Mouse (Mus musculus) cerebellum, adult (tissue): ENCODE measurements around the gene Inhbc.

Experiments
- ATAC-seq: cut with Nextera tagmentation; 2 replicates; pipeline ENCODE4 v1.9.2; 2017; ENCODE audit warnings: mild to moderate bottlenecking, moderate library complexity, mixed read lengths; ENCODE audit not compliant: insufficient number of reproducible peaks, low FRiP score, low TSS enrichment

The Inhbc gene

GRCm38 (mm10) chr10:127352766-127353165 lies 17.5 kb downstream of the Inhbc start:
- ATAC-seq: no peak

- no peak for ATAC-seq
Observed at GRCm38 (mm10) chr10:127352187-127352586, 18.0 kb downstream of the Inhbc start.

DNA sequence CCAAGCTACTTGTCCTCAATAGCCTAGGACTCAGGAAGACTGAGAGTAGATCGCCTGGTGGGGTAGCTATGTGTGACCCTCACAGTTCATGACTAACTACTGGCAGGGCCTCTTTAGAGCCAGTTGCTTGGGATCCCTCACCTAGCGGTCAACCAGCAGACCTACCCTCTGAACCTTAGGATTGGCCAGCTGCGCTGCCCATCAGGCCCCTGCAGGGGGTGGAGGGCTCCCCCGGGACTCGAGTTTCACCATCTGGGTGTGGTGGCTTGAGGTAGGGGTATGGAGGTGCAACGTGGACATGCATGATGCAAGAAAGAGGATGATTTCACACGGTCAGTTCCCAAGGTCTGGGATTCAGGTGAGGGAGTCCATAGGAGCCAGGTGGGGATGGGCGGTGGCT lies 18.5 kb downstream of the Inhbc start:
- no peak for ATAC-seq

DNA sequence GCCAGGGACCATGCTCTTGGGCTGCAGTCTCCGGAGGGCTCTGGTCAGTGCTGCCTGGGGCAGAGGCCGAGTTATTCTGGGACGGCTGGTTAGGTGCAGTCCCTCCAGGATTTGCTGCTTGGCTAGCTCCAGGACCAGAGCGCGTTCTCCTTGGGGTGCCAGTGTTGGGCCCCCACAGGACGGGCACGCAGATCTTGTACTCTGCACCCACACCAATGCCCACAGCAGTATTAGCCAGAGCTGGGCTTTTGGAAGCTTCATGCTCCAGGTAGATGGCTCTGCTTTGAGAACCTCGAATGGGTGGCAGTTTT lies 19.0 kb downstream of the Inhbc start:
- no peak for ATAC-seq

GRCm38 (mm10) chr10:127350594-127351284 lies 19.5 kb downstream of the Inhbc start:
- peak; percentile 81 for ATAC-seq

DNA sequence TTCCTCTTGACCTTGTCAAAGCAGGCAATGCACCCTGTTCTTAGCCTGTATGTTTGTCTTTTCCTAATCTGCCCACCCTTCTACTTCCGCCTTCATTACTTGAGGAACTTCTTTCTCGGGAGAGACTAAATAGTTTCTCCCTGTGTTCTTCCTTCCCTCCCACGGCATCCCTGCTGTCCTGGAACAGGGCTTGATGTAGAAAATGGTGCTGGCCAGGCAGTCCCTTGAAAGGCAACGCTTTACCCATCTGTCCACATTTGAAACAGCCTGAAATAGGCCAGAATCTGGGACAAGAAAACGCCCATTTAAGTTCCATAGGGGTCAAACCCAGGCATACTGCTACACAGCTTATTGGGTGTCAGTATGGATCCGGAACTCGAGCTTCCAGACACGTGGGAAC lies 20.4 kb downstream of the Inhbc start:
- ATAC-seq: no peak

GRCm38 (mm10) chr10:127348957-127349356 lies 21.3 kb downstream of the Inhbc start:
- no peak for ATAC-seq

GRCm38 (mm10) chr10:127346173-127346572 lies 24.1 kb downstream of the Inhbc start:
- no peak for ATAC-seq

GRCm38 (mm10) chr10:127343029-127343428 lies 27.2 kb downstream of the Inhbc start:
- ATAC-seq: no peak

DNA sequence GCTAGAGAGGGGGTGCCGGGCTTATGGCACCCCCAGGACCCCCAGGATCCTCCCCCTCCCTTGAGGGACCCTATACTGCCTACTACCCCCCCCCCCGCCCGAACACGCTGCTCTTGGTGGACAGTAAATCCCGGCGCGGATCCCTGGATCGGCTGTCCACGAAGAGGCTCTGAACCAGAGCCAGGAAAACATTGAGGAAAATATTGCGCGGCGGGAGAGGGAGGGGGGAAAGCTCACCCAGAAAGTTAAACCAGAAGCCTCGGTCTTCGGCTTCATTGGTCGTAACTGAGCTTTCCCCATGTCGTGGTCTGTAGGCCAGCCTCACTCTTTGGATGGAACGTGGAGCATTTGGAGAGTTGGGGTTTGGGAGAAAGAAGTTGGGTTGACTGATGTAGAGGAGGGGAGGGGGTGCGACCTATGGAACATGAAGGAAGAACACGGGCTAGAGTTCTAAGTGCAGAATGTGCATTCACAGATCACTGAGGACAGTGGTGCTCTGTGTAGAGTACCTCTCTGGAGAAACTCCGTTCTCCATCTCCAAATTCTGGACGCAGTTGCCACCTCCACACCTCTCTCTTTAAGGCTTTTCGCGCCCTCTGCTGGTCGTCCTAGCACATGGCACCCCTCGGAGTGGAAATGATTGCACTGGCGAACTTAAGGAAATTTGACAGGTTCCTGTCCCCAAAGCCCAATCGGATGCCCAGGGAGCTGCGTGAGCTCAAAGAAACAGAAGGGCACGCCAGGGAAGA lies 28.2 kb downstream of the Inhbc start, which contains the start of gene Gli1:
Gene Gli1 (minus strand): TSS at position 84 of the 749 bp plus-strand sequence.
- peak; percentile 71 for ATAC-seq

- no peak for ATAC-seq
Observed at GRCm38 (mm10) chr10:127341360-127341690, 28.9 kb downstream of the Inhbc start.

DNA sequence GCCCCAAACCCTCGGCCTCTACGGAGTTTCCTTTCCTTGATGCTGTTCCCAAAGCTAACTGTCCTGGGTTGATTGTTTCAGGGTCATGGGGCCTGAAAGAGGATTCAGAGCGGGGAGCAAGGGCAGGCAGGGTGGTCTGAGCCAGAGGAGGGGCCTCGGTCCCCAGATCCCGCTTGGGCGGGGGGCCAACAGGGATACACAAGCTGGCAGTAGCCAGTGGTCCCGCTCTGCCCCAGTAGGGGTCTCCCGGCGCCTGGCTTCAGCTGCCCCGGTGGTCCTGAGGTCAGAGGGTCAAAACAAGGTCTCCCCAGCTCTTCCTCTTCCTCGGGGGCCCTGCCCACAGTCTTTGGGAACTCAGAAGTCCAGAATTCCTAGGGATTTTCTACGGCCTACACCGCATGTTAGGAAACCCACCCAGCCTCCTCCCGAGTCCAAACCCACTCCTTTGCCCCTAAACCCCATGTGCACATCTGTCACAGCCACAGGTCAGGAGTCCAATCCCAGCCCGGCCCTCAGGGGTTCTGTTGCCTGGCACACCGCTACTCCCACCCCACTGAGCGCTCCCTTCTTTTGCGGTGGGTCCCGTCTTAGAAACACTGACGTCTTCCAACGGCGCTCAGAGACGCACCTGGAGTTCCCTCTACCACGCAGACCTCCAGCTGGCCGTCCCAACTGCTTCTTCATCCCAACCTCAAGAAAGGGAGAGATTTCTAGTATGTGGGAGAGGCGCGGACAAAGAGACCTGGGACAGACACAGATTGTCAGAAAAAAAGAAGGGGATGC lies 29.5 kb downstream of the Inhbc start:
- no peak for ATAC-seq

DNA sequence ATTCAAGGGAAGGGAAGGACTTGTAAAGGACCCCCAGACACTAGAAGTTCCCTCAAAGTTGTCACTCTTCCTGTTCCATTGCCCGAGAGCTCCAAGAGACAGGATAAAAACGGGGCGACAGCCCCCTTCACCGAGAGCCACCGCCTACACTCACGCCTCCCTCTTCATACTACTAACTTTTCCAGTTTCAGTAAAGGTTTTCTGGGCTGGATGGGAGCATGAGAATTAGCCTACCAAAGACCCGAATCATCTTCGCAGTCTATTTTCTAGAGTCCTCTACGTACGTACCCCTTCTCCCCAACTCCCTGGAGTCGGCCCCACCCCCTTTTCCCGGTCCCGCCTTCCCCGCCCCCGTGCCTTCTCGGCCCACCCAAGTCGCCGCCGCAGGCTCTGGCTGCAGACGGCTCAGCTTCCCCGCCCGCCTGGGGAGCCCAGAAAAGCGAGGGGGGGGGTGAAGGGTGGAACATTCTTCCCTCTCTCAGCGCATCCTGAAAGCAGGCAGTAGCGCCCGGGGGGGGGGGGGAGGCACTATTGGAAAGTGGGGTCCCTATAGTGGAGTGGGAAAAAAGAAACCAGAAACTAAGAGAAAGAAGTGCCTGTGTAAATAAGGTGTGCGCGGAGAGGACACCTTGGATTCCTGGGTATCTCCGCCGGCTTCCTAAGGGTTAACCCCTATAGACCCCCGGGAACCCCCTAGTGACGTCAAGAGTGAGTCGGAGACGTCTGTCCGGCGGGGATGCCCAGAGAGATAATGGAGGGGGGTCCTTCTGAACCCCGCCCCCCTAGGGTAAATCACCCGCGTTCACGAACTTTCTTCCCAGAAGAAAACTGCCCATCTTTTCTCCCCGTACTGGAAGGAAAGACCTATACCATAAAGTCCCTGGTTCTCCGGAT lies 30.3 kb downstream of the Inhbc start:
- ATAC-seq: no peak

GRCm38 (mm10) chr10:127338930-127339682 lies 31.1 kb downstream of the Inhbc start:
- peak; percentile 80 for ATAC-seq

DNA sequence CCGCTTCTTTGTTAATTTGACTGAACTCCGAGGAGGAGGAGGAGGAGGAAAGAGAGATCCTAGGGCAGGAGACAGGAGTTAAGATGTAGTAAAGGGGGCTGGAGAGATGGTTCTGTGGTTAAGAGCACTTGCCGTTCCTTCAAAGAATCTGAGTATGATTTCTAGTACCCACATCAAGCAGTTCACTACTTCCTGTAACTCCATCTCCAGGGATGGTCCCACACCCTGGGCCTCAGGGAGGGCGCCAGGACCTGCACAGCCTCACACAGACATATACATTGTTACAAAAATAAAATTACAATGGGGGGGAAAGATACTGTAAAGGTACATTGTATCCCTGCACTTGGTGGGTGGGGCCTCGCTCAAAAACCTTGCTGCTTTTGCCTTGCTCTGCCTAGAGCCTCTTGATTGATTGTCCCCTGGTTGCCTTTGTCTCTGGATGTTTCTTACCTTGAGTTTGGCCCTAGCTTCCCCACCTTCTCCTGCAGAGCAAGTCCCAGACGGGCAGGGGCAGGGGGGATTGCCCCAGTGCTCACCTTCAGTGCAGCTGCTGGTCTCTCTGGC lies 32.6 kb downstream of the Inhbc start:
- no peak for ATAC-seq

- ATAC-seq: no peak
Observed at GRCm38 (mm10) chr10:127336952-127337351, 33.3 kb downstream of the Inhbc start.

DNA sequence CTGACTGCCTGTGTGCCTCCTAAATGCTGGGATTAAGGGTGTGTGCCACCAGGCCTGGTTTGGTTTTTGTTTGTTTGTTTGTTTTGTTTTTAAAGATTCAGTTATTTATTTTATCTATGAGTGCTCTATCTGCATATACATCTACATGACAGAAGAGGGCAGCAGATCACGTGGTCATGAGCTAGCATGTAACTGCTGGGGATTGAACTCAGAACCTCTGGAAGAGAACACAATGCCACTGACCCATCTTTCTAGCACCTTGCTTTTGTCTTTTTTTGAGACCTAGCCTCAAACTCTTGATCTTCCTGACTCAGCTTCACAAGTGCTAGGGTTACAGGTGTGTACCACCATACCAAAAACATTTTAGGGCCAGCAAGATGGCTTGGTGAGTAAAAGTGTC lies 35.0 kb downstream of the Inhbc start:
- no peak for ATAC-seq

DNA sequence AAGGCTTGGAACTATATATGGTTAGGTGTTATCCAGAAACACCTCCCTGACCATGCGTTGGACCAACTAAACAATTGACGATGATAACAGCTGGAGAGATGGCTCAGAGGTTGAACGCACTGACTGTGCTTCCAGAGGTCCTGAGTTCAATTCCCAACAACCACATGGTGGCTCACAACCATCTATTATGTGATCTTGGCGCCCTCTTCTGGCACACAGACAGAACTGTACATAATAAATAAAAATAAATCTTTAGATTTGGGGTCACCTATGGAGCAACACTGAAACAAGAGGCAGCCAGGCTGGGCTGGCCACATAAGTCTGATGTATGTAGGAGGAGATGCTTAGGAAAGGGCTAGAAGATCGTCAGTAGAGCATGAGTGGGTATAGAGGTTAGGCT lies 37.1 kb downstream of the Inhbc start:
- no peak for ATAC-seq

- ATAC-seq: no peak
Observed at GRCm38 (mm10) chr10:127332211-127332874, 37.9 kb downstream of the Inhbc start.
